Mouse (Mus musculus): ENCODE results near the gene Wdr13.

DNA sequence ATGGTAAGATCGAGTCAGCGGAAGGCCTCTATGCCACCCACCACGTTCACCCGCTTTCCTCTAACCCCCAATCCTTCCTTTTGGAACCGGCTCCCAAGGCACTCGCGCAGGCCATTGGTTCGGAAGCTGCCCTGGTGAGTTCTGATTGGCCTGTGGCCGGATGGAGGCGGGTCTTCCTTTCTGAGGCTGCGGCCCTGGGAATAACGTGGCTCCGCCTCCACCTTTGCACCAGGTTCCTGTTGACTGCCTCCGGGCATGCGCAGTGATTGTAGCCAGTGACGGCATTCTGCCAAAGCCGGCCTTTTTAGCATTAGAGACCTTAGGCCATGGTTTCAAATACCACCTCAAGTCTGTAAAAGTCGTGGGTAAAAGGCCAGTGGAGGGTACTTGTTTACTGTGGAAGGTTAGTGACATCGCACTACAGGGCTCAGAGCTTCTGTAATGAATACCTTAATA, 35.9 kb downstream of the Wdr13 start:
- TF ChIP-seq CTCF (IDR thresholded peaks at IDR 0.05; ENCODE audit: low read depth, low read length) (no peak), POLR2A (IDR thresholded peaks at IDR 0.05; ENCODE audit: borderline replicate concordance, low read depth, low read length) (no peak)
